Mouse (Mus musculus): Measurements from ENCODE around the gene Mael. TPM values are rescaled to one million over a fixed set of nuclear protein-coding genes. Genes with fewer than 3 reads are reported as not detected.

Gene Mael
- polyA plus RNA-seq, 1 experiment from 2014 or later: not detected

DNA sequence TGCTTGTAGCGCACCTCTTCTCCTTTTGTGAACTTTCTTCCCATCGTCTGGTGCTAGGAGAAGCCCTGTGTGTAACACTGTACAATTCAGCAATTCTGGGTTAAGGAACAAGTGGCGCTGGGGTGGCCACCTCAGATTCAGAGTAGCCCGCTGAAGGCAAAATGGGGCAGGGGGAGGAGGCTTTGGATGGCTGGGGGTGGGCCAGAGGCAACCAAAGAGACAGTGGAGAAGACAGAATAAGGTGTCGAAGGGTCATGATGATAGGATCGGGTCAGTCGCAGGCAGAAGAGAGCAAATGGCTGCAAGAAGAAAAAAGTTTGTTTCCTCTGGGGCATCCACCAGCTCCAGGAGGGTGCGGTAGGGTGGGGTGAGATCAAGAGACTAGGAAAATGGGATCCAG is 16.5 kb upstream of the Mael start:
- no peaks in the 10 kb centered on the region for H3K27me3 ChIP-seq (replicated peaks; ENCODE audit: control insufficient read depth, insufficient read depth, low read length)
- peak overlapping the region; percentile 75 for H3K9ac ChIP-seq (ENCODE audit: low read length)
- WGBS: 9% methylated on average over 8 of the region's 8 CpGs
- DNase-seq (ENCODE audit: low spot score): no peak
- no peaks in the 10 kb centered on the region for H3K9me3 ChIP-seq (replicated peaks; ENCODE audit: control insufficient read depth, low read length)
- H3K36me3 ChIP-seq (ENCODE audit: control insufficient read depth, insufficient read depth, low read length): no peaks in the 10 kb centered on the region
- peaks cover 25% of the 10 kb centered on the region for H3K4me1 ChIP-seq (ENCODE audit: control insufficient read depth, insufficient read depth, low read length)
- H3K4me2 ChIP-seq (ENCODE audit: low read length): peak overlapping the region; percentile 79
- peak overlapping the region; percentile 50; the same call in 1 of the 2 replicates for H3K27ac ChIP-seq (ENCODE audit: low read depth, low read length)
- no peak for ATAC-seq
- peak overlapping the region; percentile 44 for H3K4me3 ChIP-seq (ENCODE audit: low read depth, low read length)

DNA sequence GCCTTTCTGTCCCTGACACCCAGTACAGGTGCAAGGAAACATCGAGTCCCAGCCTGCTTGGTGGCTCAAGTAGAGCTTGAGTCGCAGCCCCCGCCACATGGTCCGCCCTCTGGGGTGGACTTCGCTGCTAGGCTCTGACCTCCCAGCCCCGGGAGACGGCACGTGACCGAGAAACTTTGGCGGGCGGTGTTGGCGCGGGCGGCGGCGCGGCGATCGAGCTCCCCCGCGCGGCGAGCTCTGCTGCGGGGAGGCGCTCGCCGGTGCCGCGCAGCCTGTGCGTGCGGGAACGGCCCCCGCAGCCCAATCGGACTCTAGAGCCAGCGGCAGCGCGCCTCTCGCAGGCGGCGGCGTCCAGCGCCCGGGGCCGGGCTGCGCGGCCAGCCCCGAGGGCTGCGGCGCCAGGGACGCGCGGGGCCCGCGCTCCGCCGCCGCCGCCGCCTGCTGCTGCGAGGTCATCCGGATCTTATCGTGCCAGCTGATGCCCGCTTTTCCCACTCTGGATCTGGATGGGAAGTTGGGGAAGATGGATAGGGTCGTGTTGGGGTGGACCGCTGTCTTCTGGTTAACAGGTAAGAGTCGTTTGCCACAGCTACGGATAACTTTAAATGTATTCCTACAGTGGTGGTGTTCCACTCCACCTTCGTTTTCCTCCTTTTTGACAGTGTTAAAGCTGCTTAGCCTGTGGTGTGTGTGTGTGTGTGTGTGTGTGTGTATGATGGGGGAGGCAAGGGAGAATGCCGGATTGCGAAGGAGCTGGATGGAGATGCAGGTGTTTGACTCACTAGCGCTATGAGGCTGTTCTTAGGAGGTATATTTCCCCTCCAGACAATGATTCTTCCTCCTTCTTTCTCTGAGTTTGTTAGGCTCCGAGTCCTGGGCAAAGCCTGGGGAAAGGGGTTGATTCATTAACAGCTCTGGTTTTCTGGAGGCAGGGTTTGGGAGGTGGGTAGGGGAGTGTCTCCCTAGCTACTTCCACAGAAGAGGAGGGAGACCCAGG is 15.6 kb upstream of the Mael start, which contains the start of gene Ildr2:
Ildr2 (plus strand) TSS at position 242 of the 997 bp plus-strand sequence.
- no peaks in the 10 kb centered on the region for H3K36me3 ChIP-seq (ENCODE audit: control insufficient read depth, insufficient read depth, low read length)
- ATAC-seq (peak; percentile 74), DNase-seq (ENCODE audit: low spot score) (peak; percentile 65)
- H3K9ac ChIP-seq (ENCODE audit: low read length): peak within 1 kb of the TSS; percentile 75
- H3K27ac ChIP-seq (ENCODE audit: low read depth, low read length): peak within 1 kb of the TSS; percentile 50; the same call in 1 of the 2 replicates
- peaks cover 25% of the 10 kb centered on the region for H3K4me1 ChIP-seq (ENCODE audit: control insufficient read depth, insufficient read depth, low read length)
- under 1% methylated on average over 69 of the region's 72 CpGs for WGBS
- peak within 1 kb of the TSS; percentile 44 for H3K4me3 ChIP-seq (ENCODE audit: low read depth, low read length)
- no peaks in the 10 kb centered on the region for H3K9me3 ChIP-seq (replicated peaks; ENCODE audit: control insufficient read depth, low read length)
- H3K27me3 ChIP-seq (replicated peaks; ENCODE audit: control insufficient read depth, insufficient read depth, low read length): no peaks in the 10 kb centered on the region
- peak within 1 kb of the TSS; percentile 79 for H3K4me2 ChIP-seq (ENCODE audit: low read length)

DNA sequence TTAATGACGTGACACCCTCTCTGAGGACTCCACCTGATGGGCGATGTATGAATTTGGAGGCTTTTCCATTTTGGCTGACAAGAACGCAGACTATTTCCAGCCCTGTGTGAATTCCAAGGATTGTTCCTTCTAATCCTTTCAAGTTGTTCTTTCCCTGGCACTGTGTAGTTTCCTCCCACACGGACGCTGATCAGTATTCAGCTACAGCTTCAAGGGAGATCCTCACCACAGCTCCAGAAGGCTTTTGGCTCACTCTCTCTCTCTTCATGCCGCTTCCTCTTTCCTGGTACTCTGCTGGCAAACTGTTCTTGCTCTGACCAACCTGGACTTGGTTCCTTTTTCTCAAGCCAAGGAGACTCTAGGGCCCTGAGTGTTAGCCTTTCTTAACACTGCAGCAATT is 5.7 kb upstream of the Mael start:
- DNase-seq (ENCODE audit: low spot score) (no peak), ATAC-seq (no peak)
- WGBS: 68% methylated on average over 6 of the region's 6 CpGs
- no peak overlapping the region for H3K4me2 ChIP-seq (ENCODE audit: low read length)
- no peaks in the 10 kb centered on the region for H3K9me3 ChIP-seq (replicated peaks; ENCODE audit: control insufficient read depth, low read length)
- no peaks in the 10 kb centered on the region for H3K4me1 ChIP-seq (ENCODE audit: control insufficient read depth, insufficient read depth, low read length)
- no peak overlapping the region for H3K9ac ChIP-seq (ENCODE audit: low read length)
- no peaks in the 10 kb centered on the region for H3K36me3 ChIP-seq (ENCODE audit: control insufficient read depth, insufficient read depth, low read length)
- no peak overlapping the region for H3K4me3 ChIP-seq (ENCODE audit: low read depth, low read length)
- no peak overlapping the region for H3K27ac ChIP-seq (ENCODE audit: low read depth, low read length)
- H3K27me3 ChIP-seq (replicated peaks; ENCODE audit: control insufficient read depth, insufficient read depth, low read length): no peaks in the 10 kb centered on the region

DNA sequence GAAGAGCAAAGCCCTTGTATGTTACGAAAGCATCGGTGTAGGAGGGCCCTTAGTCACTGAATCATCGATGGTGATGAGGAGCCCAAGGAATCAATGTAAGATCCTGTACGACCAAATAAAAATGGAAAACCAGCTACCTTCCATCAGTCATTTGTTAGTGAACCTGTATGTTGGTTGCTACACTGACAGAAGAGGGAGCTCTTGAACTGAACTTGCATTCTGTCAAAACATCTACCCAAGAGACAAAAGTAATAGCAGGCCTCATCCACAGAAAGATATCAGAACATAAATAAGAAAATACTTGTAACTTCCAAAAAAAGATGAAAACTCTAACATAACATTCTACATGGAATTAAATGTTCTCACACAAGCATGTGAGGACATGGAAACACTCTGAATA is 24.4 kb downstream of the Mael start:
- WGBS: 80% methylated on average over 4 of the region's 4 CpGs
- Histone ChIP-seq H3K9me3 (replicated peaks; ENCODE audit: control insufficient read depth, low read length) (no peaks in the 10 kb centered on the region), H3K4me1 (ENCODE audit: control insufficient read depth, insufficient read depth, low read length) (no peaks in the 10 kb centered on the region), H3K27me3 (replicated peaks; ENCODE audit: control insufficient read depth, insufficient read depth, low read length) (no peaks in the 10 kb centered on the region), H3K36me3 (ENCODE audit: control insufficient read depth, insufficient read depth, low read length) (no peaks in the 10 kb centered on the region), H3K27ac (ENCODE audit: low read depth, low read length) (no peak overlapping the region), H3K4me3 (ENCODE audit: low read depth, low read length) (no peak overlapping the region), H3K9ac (ENCODE audit: low read length) (no peak overlapping the region), H3K4me2 (ENCODE audit: low read length) (no peak overlapping the region)
- peak; percentile 41 for DNase-seq (ENCODE audit: low spot score)
- ATAC-seq: no peak

DNA sequence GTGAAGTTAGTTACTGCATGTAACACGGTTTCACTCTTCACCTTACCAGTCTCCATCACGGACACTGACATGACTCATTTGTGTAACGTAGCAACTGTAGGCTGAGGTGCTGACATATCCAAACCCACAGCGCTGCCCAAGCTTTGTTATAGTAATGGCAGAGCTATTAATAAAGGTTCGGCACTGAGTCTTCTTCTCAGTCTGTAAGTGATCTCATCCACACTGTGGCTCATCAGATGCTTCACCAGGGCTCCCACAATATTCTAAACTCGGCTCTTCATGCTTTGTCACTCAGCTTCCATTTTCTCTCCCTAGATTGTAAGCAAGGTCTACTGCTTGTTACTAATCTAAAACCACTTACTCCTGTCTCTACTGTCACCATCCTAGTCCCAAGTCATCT is 29.2 kb downstream of the Mael start:
- Histone ChIP-seq H3K9me3 (replicated peaks; ENCODE audit: control insufficient read depth, low read length) (no peaks in the 10 kb centered on the region), H3K36me3 (ENCODE audit: control insufficient read depth, insufficient read depth, low read length) (no peaks in the 10 kb centered on the region), H3K4me3 (ENCODE audit: low read depth, low read length) (no peak overlapping the region), H3K4me1 (ENCODE audit: control insufficient read depth, insufficient read depth, low read length) (no peaks in the 10 kb centered on the region), H3K9ac (ENCODE audit: low read length) (no peak overlapping the region), H3K27ac (ENCODE audit: low read depth, low read length) (no peak overlapping the region), H3K4me2 (ENCODE audit: low read length) (no peak overlapping the region), H3K27me3 (replicated peaks; ENCODE audit: control insufficient read depth, insufficient read depth, low read length) (no peaks in the 10 kb centered on the region)
- ATAC-seq (no peak), DNase-seq (ENCODE audit: low spot score) (no peak)
- 89% methylated on average over 6 of the region's 6 CpGs for WGBS

DNA sequence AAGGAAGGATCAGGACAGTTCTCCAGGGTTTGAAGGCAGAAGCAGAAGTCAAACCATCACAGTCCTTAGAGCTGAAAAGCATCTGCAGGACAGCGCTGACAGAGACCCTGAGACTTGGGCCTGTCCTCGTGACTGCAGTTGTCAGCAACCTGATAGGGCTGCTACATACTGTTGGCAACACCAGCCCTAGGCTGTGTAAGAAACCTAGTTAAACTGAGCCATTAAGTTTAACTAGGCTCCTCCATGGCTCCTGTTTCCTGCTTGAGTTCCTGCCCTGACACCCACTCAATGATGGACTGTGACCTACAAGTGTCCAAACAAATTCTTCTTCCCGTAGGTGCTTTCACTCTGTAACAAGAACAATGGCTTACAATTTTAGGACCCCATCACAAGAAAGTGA is 33.4 kb downstream of the Mael start:
- H3K4me3 ChIP-seq (ENCODE audit: low read depth, low read length): no peak overlapping the region
- 84% methylated on average over 3 of the region's 3 CpGs for WGBS
- no peak overlapping the region for H3K4me2 ChIP-seq (ENCODE audit: low read length)
- H3K9ac ChIP-seq (ENCODE audit: low read length): no peak overlapping the region
- H3K27me3 ChIP-seq (replicated peaks; ENCODE audit: control insufficient read depth, insufficient read depth, low read length): no peaks in the 10 kb centered on the region
- H3K9me3 ChIP-seq (replicated peaks; ENCODE audit: control insufficient read depth, low read length): no peaks in the 10 kb centered on the region
- no peak for DNase-seq (ENCODE audit: low spot score)
- no peaks in the 10 kb centered on the region for H3K36me3 ChIP-seq (ENCODE audit: control insufficient read depth, insufficient read depth, low read length)
- ATAC-seq: no peak
- no peaks in the 10 kb centered on the region for H3K4me1 ChIP-seq (ENCODE audit: control insufficient read depth, insufficient read depth, low read length)
- H3K27ac ChIP-seq (ENCODE audit: low read depth, low read length): no peak overlapping the region

DNA sequence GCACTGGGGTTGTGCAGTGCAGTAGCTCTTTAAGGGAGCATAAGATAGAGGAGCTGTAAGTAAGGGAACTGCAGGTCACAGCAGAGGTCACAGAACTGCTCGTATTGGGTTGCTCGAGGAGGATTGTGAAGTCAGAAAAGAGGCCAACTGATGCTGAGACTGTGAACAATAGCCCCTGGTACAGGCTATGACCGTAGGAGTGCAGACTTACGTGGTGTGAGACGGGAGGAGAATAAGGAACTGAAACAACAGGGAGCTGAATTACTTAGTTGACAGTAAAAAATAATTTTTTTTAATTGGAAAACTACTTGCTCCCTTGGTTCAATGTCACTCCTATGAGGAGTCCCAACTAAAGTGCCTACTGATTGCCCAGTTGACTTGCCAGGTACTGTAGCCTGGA is 34.4 kb downstream of the Mael start:
- no peak overlapping the region for H3K9ac ChIP-seq (ENCODE audit: low read length)
- H3K4me2 ChIP-seq (ENCODE audit: low read length): no peak overlapping the region
- no peaks in the 10 kb centered on the region for H3K36me3 ChIP-seq (ENCODE audit: control insufficient read depth, insufficient read depth, low read length)
- no peak overlapping the region for H3K27ac ChIP-seq (ENCODE audit: low read depth, low read length)
- H3K4me3 ChIP-seq (ENCODE audit: low read depth, low read length): no peak overlapping the region
- H3K27me3 ChIP-seq (replicated peaks; ENCODE audit: control insufficient read depth, insufficient read depth, low read length): no peaks in the 10 kb centered on the region
- no peaks in the 10 kb centered on the region for H3K4me1 ChIP-seq (ENCODE audit: control insufficient read depth, insufficient read depth, low read length)
- DNase-seq (ENCODE audit: low spot score): no peak
- ATAC-seq: no peak
- WGBS: 23% methylated on average over 5 of the region's 5 CpGs
- no peaks in the 10 kb centered on the region for H3K9me3 ChIP-seq (replicated peaks; ENCODE audit: control insufficient read depth, low read length)

DNA sequence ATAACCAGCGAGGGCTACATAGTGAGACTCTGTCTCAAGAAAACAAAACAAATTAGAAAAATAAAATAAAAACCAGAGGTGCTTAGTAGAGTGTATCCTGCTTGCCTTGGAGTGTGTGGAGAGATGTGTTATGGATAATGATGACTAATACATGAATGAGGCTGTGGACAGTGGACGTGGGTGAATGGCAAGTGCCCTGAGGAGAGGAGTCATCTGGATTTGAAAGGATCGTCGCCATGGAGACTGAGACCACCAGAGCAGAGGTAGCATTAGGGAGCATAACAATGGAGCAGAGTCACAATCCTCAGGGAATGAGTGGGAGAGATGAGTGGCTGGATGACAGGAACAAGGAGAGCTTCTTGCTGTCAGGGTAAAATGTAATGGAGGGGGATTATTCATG is 48.7 kb downstream of the Mael start:
- Histone ChIP-seq H3K27ac (ENCODE audit: low read depth, low read length) (no peak overlapping the region), H3K9ac (ENCODE audit: low read length) (no peak overlapping the region), H3K4me2 (ENCODE audit: low read length) (no peak overlapping the region), H3K36me3 (ENCODE audit: control insufficient read depth, insufficient read depth, low read length) (no peaks in the 10 kb centered on the region), H3K4me1 (ENCODE audit: control insufficient read depth, insufficient read depth, low read length) (no peaks in the 10 kb centered on the region), H3K27me3 (replicated peaks; ENCODE audit: control insufficient read depth, insufficient read depth, low read length) (no peaks in the 10 kb centered on the region), H3K4me3 (ENCODE audit: low read depth, low read length) (no peak overlapping the region), H3K9me3 (replicated peaks; ENCODE audit: control insufficient read depth, low read length) (no peaks in the 10 kb centered on the region)
- DNase-seq (ENCODE audit: low spot score) (no peak), ATAC-seq (no peak)
- WGBS: 70% methylated on average over 4 of the region's 4 CpGs

DNA sequence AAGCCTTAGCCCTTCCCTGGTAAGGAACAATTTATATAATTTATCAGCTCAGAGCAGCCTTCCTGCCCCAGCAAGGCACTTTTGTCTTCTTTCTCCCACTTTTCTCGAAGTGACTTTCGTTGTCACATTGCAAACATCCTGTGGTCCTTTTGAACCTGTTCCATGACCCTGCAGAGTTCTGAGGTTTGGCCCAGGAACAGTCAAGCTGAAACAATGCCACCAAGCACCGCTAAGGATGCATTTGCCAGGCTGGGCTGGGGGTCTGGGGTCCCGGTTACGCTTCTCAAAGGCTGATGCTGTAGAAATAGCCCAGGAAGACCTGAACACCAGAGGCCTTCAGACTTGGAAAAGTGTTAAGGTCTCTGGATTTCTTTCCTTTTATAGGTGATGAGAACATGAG is 53.2 kb downstream of the Mael start:
- no peaks in the 10 kb centered on the region for H3K36me3 ChIP-seq (ENCODE audit: control insufficient read depth, insufficient read depth, low read length)
- H3K4me1 ChIP-seq (ENCODE audit: control insufficient read depth, insufficient read depth, low read length): no peaks in the 10 kb centered on the region
- H3K9ac ChIP-seq (ENCODE audit: low read length): no peak overlapping the region
- H3K27me3 ChIP-seq (replicated peaks; ENCODE audit: control insufficient read depth, insufficient read depth, low read length): no peaks in the 10 kb centered on the region
- H3K4me3 ChIP-seq (ENCODE audit: low read depth, low read length): no peak overlapping the region
- no peak overlapping the region for H3K27ac ChIP-seq (ENCODE audit: low read depth, low read length)
- no peak overlapping the region for H3K4me2 ChIP-seq (ENCODE audit: low read length)
- no peak for DNase-seq (ENCODE audit: low spot score)
- H3K9me3 ChIP-seq (replicated peaks; ENCODE audit: control insufficient read depth, low read length): no peaks in the 10 kb centered on the region
- no peak for ATAC-seq
- WGBS: 80% methylated on average over 5 of the region's 5 CpGs

Data from forebrain, embryonic 14.5 days (tissue).